Mouse (Mus musculus): ENCODE measurements around the gene Large1. TPM values are rescaled to one million over a fixed set of nuclear protein-coding genes. Genes with fewer than 3 reads are reported as not detected.
"Not testable (repeated sequence)": the region's sequence is repeated elsewhere in the genome, so short reads cannot be mapped to it uniquely, and the experiment has no call there.

Large1 gene
- polyA plus RNA-seq, 1 experiment from 2014 or later: 3.1 TPM

GRCm38 (mm10) chr8:73290636-73291035 is 62.7 kb downstream of the Large1 start:
- no peak overlapping the region for H3K4me2 ChIP-seq (replicated peaks; ENCODE audit: low read depth)
- H3K9ac ChIP-seq (ENCODE audit: low read length): no peak overlapping the region
- no peak overlapping the region for H3K4me3 ChIP-seq (ENCODE audit: low read depth, low read length)
- DNase-seq (ENCODE audit: low spot score) (no peak), ATAC-seq (ENCODE audit: low FRiP score, low TSS enrichment) (no peak)
- no peaks in the 10 kb centered on the region for H3K27me3 ChIP-seq (ENCODE audit: control insufficient read depth, insufficient read depth, low read length)
- 74% methylated on average over 2 of the region's 2 CpGs for WGBS
- no peaks in the 10 kb centered on the region for H3K9me3 ChIP-seq (ENCODE audit: control insufficient read depth, low read length)
- H3K4me1 ChIP-seq (replicated peaks; ENCODE audit: control insufficient read depth, insufficient read depth): 0 out of 2 replicates have a peak, but pooled peaks cover 2% of the 10 kb centered on the region
- no peak overlapping the region for H3K27ac ChIP-seq (replicated peaks)
- H3K36me3 ChIP-seq (ENCODE audit: control insufficient read depth, insufficient read depth, low read length): no peaks in the 10 kb centered on the region
- TF ChIP-seq CTCF (IDR thresholded peaks at IDR 0.05; ENCODE audit: low read depth) (no peak), EP300 (optimal IDR thresholded peaks at IDR 0.05) (no peak)

- no peak overlapping the region for H3K9ac ChIP-seq (ENCODE audit: low read length)
- no peaks in the 10 kb centered on the region for H3K36me3 ChIP-seq (ENCODE audit: control insufficient read depth, insufficient read depth, low read length)
- ATAC-seq (ENCODE audit: low FRiP score, low TSS enrichment): no peak
- 59% methylated on average over 2 of the region's 2 CpGs for WGBS
- no peaks in the 10 kb centered on the region for H3K27me3 ChIP-seq (ENCODE audit: control insufficient read depth, insufficient read depth, low read length)
- no peak overlapping the region for H3K4me2 ChIP-seq (replicated peaks; ENCODE audit: low read depth)
- DNase-seq (ENCODE audit: low spot score): no peak
- no peak overlapping the region for H3K27ac ChIP-seq (replicated peaks)
- 0 out of 2 replicates have a peak, but pooled peaks cover 2% of the 10 kb centered on the region for H3K4me1 ChIP-seq (replicated peaks; ENCODE audit: control insufficient read depth, insufficient read depth)
- H3K9me3 ChIP-seq (ENCODE audit: control insufficient read depth, low read length): no peaks in the 10 kb centered on the region
- TF ChIP-seq CTCF (IDR thresholded peaks at IDR 0.05; ENCODE audit: low read depth): no peak
- TF ChIP-seq EP300 (optimal IDR thresholded peaks at IDR 0.05): no peak
- no peak overlapping the region for H3K4me3 ChIP-seq (ENCODE audit: low read depth, low read length)
Measured at GRCm38 (mm10) chr8:73289831-73290230, 63.5 kb downstream of the Large1 start.

GRCm38 (mm10) chr8:73281996-73282395 is 71.3 kb downstream of the Large1 start:
- no peak for DNase-seq (ENCODE audit: low spot score)
- Histone ChIP-seq H3K4me1 (replicated peaks; ENCODE audit: control insufficient read depth, insufficient read depth) (no peaks in the 10 kb centered on the region), H3K4me2 (replicated peaks; ENCODE audit: low read depth) (no peak overlapping the region), H3K36me3 (ENCODE audit: control insufficient read depth, insufficient read depth, low read length) (no peaks in the 10 kb centered on the region), H3K27ac (replicated peaks) (no peak overlapping the region), H3K27me3 (ENCODE audit: control insufficient read depth, insufficient read depth, low read length) (no peaks in the 10 kb centered on the region), H3K9ac (ENCODE audit: low read length) (no peak overlapping the region), H3K4me3 (ENCODE audit: low read depth, low read length) (no peak overlapping the region), H3K9me3 (ENCODE audit: control insufficient read depth, low read length) (no peaks in the 10 kb centered on the region)
- ATAC-seq (ENCODE audit: low FRiP score, low TSS enrichment): no peak
- TF ChIP-seq EP300 (optimal IDR thresholded peaks at IDR 0.05) (no peak), CTCF (IDR thresholded peaks at IDR 0.05; ENCODE audit: low read depth) (no peak)
- 73% methylated on average over 4 of the region's 4 CpGs for WGBS

GRCm38 (mm10) chr8:73276015-73276414 is 77.3 kb downstream of the Large1 start:
- DNase-seq (ENCODE audit: low spot score): no peak

GRCm38 (mm10) chr8:73275445-73275844 is 77.9 kb downstream of the Large1 start:
- 39% methylated on average over 4 of the region's 4 CpGs for WGBS
- not testable (repeated sequence) for H3K4me3 ChIP-seq (ENCODE audit: low read depth, low read length); H3K9ac ChIP-seq (ENCODE audit: low read length); H3K4me1 ChIP-seq (replicated peaks; ENCODE audit: control insufficient read depth, insufficient read depth); H3K4me2 ChIP-seq (replicated peaks; ENCODE audit: low read depth); ATAC-seq (ENCODE audit: low FRiP score, low TSS enrichment); H3K27me3 ChIP-seq (ENCODE audit: control insufficient read depth, insufficient read depth, low read length); H3K9me3 ChIP-seq (ENCODE audit: control insufficient read depth, low read length); DNase-seq (ENCODE audit: low spot score); H3K36me3 ChIP-seq (ENCODE audit: control insufficient read depth, insufficient read depth, low read length); H3K27ac ChIP-seq (replicated peaks)

More at GRCm38 (mm10) chr8:73276015-73276414, 77.3 kb downstream of the Large1 start:
- Histone ChIP-seq H3K9ac (ENCODE audit: low read length) (no peak overlapping the region), H3K36me3 (ENCODE audit: control insufficient read depth, insufficient read depth, low read length) (no peaks in the 10 kb centered on the region), H3K4me1 (replicated peaks; ENCODE audit: control insufficient read depth, insufficient read depth) (no peaks in the 10 kb centered on the region), H3K27ac (replicated peaks) (no peak overlapping the region), H3K4me2 (replicated peaks; ENCODE audit: low read depth) (no peak overlapping the region), H3K27me3 (ENCODE audit: control insufficient read depth, insufficient read depth, low read length) (no peaks in the 10 kb centered on the region), H3K9me3 (ENCODE audit: control insufficient read depth, low read length) (no peaks in the 10 kb centered on the region), H3K4me3 (ENCODE audit: low read depth, low read length) (no peak overlapping the region)
- TF ChIP-seq CTCF (IDR thresholded peaks at IDR 0.05; ENCODE audit: low read depth) (no peak), EP300 (optimal IDR thresholded peaks at IDR 0.05) (no peak)
- whole genome bisulfite sequencing: 54% methylated on average over 4 of the region's 4 CpGs
- ATAC-seq (ENCODE audit: low FRiP score, low TSS enrichment): no peak

- TF ChIP-seq EP300 (optimal IDR thresholded peaks at IDR 0.05) (no peak), CTCF (IDR thresholded peaks at IDR 0.05; ENCODE audit: low read depth) (no peak)
- Histone ChIP-seq H3K27me3 (ENCODE audit: control insufficient read depth, insufficient read depth, low read length) (no peaks in the 10 kb centered on the region), H3K27ac (replicated peaks) (no peak overlapping the region), H3K4me1 (replicated peaks; ENCODE audit: control insufficient read depth, insufficient read depth) (no peaks in the 10 kb centered on the region), H3K4me2 (replicated peaks; ENCODE audit: low read depth) (no peak overlapping the region), H3K4me3 (ENCODE audit: low read depth, low read length) (no peak overlapping the region), H3K36me3 (ENCODE audit: control insufficient read depth, insufficient read depth, low read length) (no peaks in the 10 kb centered on the region), H3K9ac (ENCODE audit: low read length) (no peak overlapping the region), H3K9me3 (ENCODE audit: control insufficient read depth, low read length) (no peaks in the 10 kb centered on the region)
- no peak for ATAC-seq (ENCODE audit: low FRiP score, low TSS enrichment)
- no peak for DNase-seq (ENCODE audit: low spot score)
Measured at GRCm38 (mm10) chr8:73273150-73273549, 80.2 kb downstream of the Large1 start.

Measured in stomach, postnatal 0 days (tissue).